Mouse (Mus musculus) telencephalon, adult 2 months (tissue): ENCODE results near the gene Fbxo44.
A peak's percentile ranks its signal among the peaks of the same experiment; 100 is the strongest.

ENCODE experiments used
- DNase-seq: peaks from one replicate; pipeline ENCODE4 v3.0.0-alpha.2; 2011; ENCODE audit warnings: low read depth, low spot score

Fbxo44 gene

GRCm38 (mm10) chr4:148165551-148165950 lies 5.3 kb upstream of the Fbxo44 start:
- no peak for DNase-seq

GRCm38 (mm10) chr4:148164461-148164860 lies 4.2 kb upstream of the Fbxo44 start:
- no peak for DNase-seq

GRCm38 (mm10) chr4:148164002-148164439 lies 3.7 kb upstream of the Fbxo44 start:
- DNase-seq, result no peak

DNA sequence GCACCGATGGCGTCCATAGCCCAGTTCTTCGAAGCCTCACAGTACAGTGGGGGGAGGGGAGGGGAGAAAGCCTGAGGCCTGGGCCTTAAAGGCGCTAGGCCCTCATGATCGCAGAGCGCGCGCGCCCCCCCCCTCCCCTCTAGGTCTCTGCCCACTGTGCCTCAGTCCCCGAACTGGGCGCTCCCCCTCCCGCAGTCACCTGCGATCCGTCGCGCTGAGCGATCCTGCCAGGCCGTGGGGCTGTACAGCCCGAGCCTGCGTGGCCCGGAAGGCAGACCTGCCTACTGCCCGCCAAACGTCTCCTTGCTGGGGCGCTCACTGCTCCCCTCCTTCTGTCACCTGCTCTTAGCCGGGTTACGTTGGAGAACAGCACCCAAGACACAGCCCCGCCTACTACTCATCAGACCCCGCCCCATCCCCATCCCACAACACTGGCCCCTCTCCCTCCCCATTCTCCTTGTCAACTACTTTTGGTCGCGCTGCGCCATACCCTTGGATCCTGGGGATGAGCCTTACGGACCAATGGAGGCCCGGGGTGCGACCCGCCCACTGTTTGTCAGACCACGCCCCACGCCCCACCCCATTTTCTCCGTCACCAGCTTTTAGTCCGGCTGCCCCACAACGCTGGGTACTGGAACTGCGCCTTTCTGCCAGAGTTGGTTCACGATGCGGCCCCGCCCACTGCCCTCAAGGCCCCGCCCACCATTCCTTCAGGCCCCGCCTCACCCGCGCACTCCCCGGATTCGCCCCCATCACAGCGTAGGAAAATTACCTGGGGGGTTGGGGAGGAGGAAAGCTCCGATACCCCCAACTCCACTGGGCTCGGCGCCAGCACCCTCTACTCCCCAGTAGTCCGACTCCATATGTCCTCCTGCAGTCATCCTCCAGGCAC lies 492 bp downstream of the Fbxo44 start:
- peak; percentile 97 for DNase-seq

DNA sequence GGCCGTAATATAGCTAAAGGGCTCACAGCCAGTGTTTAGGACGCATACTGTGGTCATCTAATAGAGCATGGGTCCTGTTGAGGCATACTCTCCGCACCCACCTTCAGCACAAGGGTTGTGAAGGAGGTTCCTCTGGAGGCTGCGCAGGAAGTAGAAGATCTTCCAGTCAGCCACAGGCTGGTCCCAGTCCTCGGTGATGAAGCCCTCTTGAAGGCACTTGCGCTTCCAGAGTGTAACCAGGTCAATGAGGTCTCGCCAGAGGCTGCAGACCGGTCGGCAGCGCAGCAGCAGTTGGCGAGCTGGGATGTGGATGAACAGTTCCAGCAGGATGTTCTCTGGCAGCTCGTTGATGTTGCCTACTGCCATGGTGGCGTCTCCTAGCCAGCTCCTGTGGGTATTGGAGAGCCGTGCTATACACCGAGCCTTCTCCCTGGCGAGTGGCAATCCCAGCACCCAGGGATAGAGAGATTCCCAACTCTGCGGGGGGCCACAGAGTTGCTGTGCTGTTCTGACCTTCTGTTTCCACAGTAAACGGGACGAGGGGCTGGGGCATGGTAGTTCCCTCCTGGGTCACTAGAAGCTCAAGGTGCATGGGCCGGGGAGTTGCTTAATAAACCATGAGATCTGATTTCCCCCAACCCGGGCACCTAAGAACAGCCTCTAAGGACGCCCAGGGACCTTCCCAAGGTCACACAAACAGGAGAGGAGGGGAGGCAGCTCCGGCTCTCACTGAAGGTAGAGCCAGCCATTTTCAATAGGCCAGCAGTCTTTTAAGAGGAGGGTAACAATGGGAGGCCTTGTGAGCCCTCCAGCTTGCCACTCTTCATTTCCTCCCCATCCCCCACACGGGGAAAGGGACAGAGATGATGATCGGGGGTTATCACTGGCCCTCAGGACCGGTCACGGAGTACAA lies 1.6 kb downstream of the Fbxo44 start:
- DNase-seq, result no peak

GRCm38 (mm10) chr4:148154982-148155381 lies 5.3 kb downstream of the Fbxo44 start:
- DNase-seq, result no peak

- DNase-seq, result no peak
Observed at GRCm38 (mm10) chr4:148154006-148154405, 6.3 kb downstream of the Fbxo44 start.

- DNase-seq, result no peak
Observed at GRCm38 (mm10) chr4:148152547-148152946, 7.7 kb downstream of the Fbxo44 start.

- peak; percentile 88 for DNase-seq
Observed at GRCm38 (mm10) chr4:148151267-148152168, 8.8 kb downstream of the Fbxo44 start, which contains the start of gene Fbxo6. TSS of gene Fbxo6 (minus strand) at chr4:148152140.

- no peak for DNase-seq
Observed at GRCm38 (mm10) chr4:148150953-148151266, 9.4 kb downstream of the Fbxo44 start.

GRCm38 (mm10) chr4:148150242-148150641 lies 10.0 kb downstream of the Fbxo44 start:
- DNase-seq, result no peak

GRCm38 (mm10) chr4:148149540-148149939 lies 10.7 kb downstream of the Fbxo44 start:
- DNase-seq, result no peak

- DNase-seq, result no peak
Observed at GRCm38 (mm10) chr4:148147714-148148113, 12.6 kb downstream of the Fbxo44 start.

- no peak for DNase-seq
Observed at GRCm38 (mm10) chr4:148143721-148144120, 16.6 kb downstream of the Fbxo44 start.

- DNase-seq, result peak; percentile 84
Observed at GRCm38 (mm10) chr4:148140098-148141011, 19.9 kb downstream of the Fbxo44 start.

DNA sequence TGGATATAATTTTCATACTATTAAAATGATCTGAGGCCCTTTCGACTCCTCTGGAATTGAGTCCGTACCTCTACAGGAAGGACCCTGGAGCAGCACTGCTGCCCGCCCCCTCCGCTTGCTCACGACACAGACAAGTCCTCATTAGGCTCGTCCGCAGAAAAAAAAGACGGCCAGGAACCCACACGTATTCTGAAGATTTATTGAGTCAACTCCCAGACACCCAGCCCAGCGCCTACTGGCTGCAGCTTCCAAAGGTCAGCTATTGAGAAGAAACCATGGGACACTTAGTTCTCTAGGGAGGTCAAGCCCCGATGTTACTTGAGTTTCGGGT lies 20.6 kb downstream of the Fbxo44 start:
- no peak for DNase-seq

DNA sequence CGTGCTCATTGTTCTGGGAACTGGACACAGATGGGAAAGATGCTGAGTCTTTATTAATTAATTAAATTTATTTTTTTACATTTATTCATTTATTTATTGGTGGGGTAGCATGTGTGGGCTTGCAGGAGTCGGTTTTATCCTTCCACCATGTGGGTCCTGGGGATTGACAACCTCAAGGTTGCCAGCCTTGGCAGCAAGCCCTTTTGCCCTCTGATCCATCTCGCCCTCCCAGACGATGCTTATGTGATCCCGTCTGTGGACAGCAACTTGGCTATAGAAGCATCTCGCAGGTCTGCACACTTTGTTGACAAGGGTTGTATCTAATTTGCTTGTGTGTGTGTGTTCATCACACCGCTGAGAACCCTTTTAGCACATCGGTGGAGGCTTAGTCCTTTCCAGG lies 22.8 kb downstream of the Fbxo44 start:
- no peak for DNase-seq

DNA sequence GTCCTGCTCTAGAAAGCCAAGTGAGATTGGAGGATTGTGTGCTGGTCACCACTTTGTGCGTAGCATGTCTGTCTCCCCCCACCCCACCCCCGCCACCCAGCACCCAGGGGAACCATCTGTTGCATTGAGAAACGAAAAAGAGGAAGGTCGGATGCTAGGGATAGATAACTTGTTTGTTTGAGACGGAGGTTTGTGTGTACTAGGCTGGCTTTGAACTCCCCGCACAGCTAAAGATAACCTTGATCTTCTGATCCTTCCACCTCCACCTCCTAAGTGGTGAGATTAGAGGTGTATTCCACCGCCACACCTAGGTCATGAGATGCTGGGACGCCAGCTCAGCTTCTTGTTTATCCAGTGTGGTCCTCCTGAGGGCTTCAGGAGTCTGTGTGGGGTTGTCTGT lies 25.3 kb downstream of the Fbxo44 start:
- no peak for DNase-seq

GRCm38 (mm10) chr4:148131497-148132081 lies 28.7 kb downstream of the Fbxo44 start:
- DNase-seq, result no peak
